Mouse (Mus musculus) thymus, adult 2 months (tissue): ENCODE measurements around the gene Gm2035.
"Not testable (repeated sequence)": the region's sequence is repeated elsewhere in the genome, so short reads cannot be mapped to it uniquely, and the experiment has no call there.

Experiments
- CTCF ChIP-seq: fragments of 200-500 bp; IDR thresholded peaks from 2 replicates; pipeline ENCODE4 v1.5.1; 2012; ENCODE audit warnings: mild to moderate bottlenecking, control low read depth, low read length, moderate library complexity, borderline replicate concordance; ENCODE audit not compliant: control insufficient read depth, poor library complexity, insufficient read depth; ENCODE audit errors: extremely low read depth
- POLR2A ChIP-seq: fragments of 200-500 bp; IDR thresholded peaks from 2 replicates; pipeline ENCODE4 v1.6.1; 2012; ENCODE audit warnings: mild to moderate bottlenecking, low read length, control low read depth, moderate library complexity; ENCODE audit not compliant: control insufficient read depth, poor library complexity, insufficient read depth; ENCODE audit errors: extremely low read depth

DNA sequence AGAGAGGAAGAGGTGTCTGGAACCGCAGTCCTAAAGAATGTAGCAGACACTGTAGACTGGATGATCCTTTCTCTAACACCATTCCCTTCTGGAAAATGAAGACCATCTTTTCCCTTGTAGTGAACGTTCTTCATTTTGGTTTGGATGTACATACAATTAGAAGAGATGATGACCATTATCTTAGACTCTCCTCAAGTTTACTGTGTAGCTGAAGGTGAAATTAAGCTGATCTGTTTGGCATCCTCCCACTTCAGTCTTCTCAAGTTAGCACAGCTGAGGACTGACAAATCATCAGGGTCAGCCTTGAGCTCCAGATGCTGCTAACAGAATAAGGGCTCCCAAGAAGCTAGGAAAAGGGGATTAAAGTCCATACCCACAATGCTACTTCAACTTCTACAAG lies 34.1 kb upstream of the Gm2035 start, which contains the start of gene Gm2042:
- not testable (repeated sequence) for TF ChIP-seq CTCF, POLR2A
